Mouse (Mus musculus) heart, adult 2 months (tissue): ENCODE results near the gene Rsad1.

Experiments
- CTCF ChIP-seq: fragments of 200-600 bp; IDR thresholded peaks from 2 replicates; pipeline ENCODE4 v1.8.1; 2022; ENCODE audit warnings: antibody characterized with exemption, mild to moderate bottlenecking, moderate library complexity
- POLR2A ChIP-seq: fragments of 200-500 bp; IDR thresholded peaks from 2 replicates; pipeline ENCODE4 v1.6.1; 2011; ENCODE audit warnings: mild to moderate bottlenecking, low read depth, low read length, control low read depth; ENCODE audit not compliant: insufficient read depth

DNA sequence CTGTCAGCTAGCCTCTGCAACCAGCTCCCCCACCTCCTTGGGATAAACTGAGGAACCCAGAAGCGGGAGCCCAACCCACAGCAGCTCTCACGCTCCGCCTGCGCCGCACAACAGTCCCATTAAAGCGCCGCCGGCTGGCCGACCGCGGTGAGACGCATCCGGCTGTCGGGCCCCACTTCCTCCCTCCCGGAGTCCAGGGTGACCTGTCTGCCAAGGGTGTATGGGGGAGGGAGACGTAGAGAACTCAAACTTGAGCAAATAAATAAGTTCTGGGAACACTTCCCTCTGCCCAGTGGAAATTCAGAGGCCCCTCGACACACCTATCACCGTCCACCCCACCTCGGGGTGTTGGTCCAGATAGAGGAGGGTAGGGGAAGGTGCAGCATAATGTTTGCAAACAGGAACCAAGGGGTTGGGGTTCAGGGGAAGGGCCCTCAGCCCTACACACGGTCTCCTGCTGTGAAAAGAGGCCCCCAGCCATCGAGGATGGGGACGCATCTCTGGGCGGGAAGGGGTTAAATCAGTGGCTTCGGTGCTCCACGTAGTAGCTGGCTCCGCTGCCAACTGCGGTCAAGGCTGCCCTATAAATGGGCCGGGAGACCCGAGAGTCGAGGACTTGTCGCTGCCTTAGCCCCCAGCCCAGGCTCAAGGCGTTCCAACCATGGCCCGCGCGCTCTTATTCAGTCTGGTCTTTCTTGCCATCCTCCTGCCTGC lies 15.5 kb upstream of the Rsad1 start, which contains the start of gene Chad:
- TF ChIP-seq POLR2A (no peak), CTCF (peak; percentile 37)
